Mouse (Mus musculus) heart, postnatal 0 days (tissue): ENCODE measurements around the gene Smg1. TPM values are rescaled to one million over a fixed set of nuclear protein-coding genes. Genes with fewer than 3 reads are reported as not detected.

Experiments used
- ATAC-seq: fragments of 200-750 bp; cut with Nextera tagmentation; 2 replicates; pipeline ENCODE4 v1.8.0; 2017; ENCODE audit warnings: low read depth, moderate number of reproducible peaks, moderate library complexity; ENCODE audit not compliant: insufficient read depth
- DNase-seq: peaks from one replicate; pipeline ENCODE4 v3.0.0-alpha.2; 2016; ENCODE audit warnings: low spot score
- H3K27ac ChIP-seq: fragments of 300-500 bp; sonication (generic); 2 replicates; pipeline ENCODE4 v1.5.1; 2014; ENCODE audit warnings: low read depth, mild to moderate bottlenecking
- H3K27me3 ChIP-seq: fragments of 300-500 bp; sonication (generic); 2 replicates; pipeline ENCODE4 v1.6.1; 2014; ENCODE audit warnings: low read length, mixed read lengths; ENCODE audit not compliant: control insufficient read depth, insufficient read depth
- H3K36me3 ChIP-seq: fragments of 300-500 bp; sonication (generic); replicated peaks from 2 replicates; pipeline ENCODE4 v1.6.1; 2014; ENCODE audit warnings: low read length, mixed read lengths; ENCODE audit not compliant: control insufficient read depth, insufficient read depth
- H3K4me1 ChIP-seq: fragments of 300-500 bp; sonication (generic); 2 replicates; pipeline ENCODE4 v1.6.1; 2014; ENCODE audit warnings: antibody characterized with exemption; ENCODE audit not compliant: control insufficient read depth, insufficient read depth
- H3K4me2 ChIP-seq: fragments of 300-500 bp; sonication (generic); 2 replicates; pipeline ENCODE4 v1.6.1; 2014; ENCODE audit warnings: low read depth, mild to moderate bottlenecking, low read length, moderate library complexity
- H3K4me3 ChIP-seq: fragments of 300-500 bp; sonication (generic); 2 replicates; pipeline ENCODE4 v1.5.1; 2014; ENCODE audit warnings: low read depth, low read length
- H3K9ac ChIP-seq: fragments of 300-500 bp; sonication (generic); replicated peaks from 2 replicates; pipeline ENCODE4 v1.6.1; 2014; ENCODE audit warnings: low read depth, low read length, mixed read lengths
- H3K9me3 ChIP-seq: fragments of 300-500 bp; sonication (generic); replicated peaks from 2 replicates; pipeline ENCODE4 v1.6.1; 2016; ENCODE audit warnings: low read length; ENCODE audit not compliant: control insufficient read depth
- CTCF ChIP-seq: IDR thresholded peaks from 2 replicates; pipeline ENCODE4 v1.5.1; 2016; ENCODE audit warnings: antibody characterized with exemption, control low read depth, low read depth
- EP300 ChIP-seq: IDR thresholded peaks from 2 replicates; pipeline ENCODE4 v1.6.1; 2016; ENCODE audit warnings: antibody characterized with exemption, low read depth
- WGBS: fragments of 180-500 bp; shearing (Covaris S2); extraction: QIAGEN DNeasy Blood & Tissue Kit; methylation state at CpG from one replicate; pipeline ENCODE4 v1.1.7; 2014; 5-methylcytosine and 5-hydroxymethylcytosine counted together
- polyA plus RNA-seq: library from polyadenylated mRNA; unstranded; fragments of >200 nt; fragmentation: Nextera tagmentation; extraction: Ambion mirVana; gene quantifications from 2 replicates; pipeline ENCODE4 v1.2.1, GENCODE M21; 2015
- total RNA-seq: library from RNA; depleted of rRNA; stranded (reverse); fragments of >200 nt; gene quantifications from 2 replicates; pipeline ENCODE4 v1.2.3, GENCODE M21; 2014; ENCODE audit warnings: low replicate concordance

Smg1 gene
- total and polyA plus RNA-seq, 2 experiments from 2014 or later, result 8.7 to 35.2 TPM

- Histone ChIP-seq H3K9me3 (no peaks in the 10 kb centered on the region), H3K4me3 (no peak overlapping the region), H3K36me3 (peaks cover 39% of the 10 kb centered on the region), H3K27ac (no peak overlapping the region), H3K27me3 (no peaks in the 10 kb centered on the region), H3K4me2 (no peak overlapping the region), H3K4me1 (peaks cover 17% of the 10 kb centered on the region), H3K9ac (no peak overlapping the region)
- DNase-seq (no peak), ATAC-seq (no peak)
- TF ChIP-seq EP300 (no peak), CTCF (no peak)
Observed at GRCm38 (mm10) chr7:118125736-118126135, 117.7 kb downstream of the Smg1 start.

GRCm38 (mm10) chr7:118123512-118124411 lies 119.7 kb downstream of the Smg1 start:
- ATAC-seq (no peak), DNase-seq (no peak)
- Histone ChIP-seq H3K4me1 (peaks cover 17% of the 10 kb centered on the region), H3K27me3 (no peaks in the 10 kb centered on the region), H3K4me2 (no peak overlapping the region), H3K9ac (no peak overlapping the region), H3K36me3 (peaks cover 59% of the 10 kb centered on the region), H3K27ac (no peak overlapping the region), H3K4me3 (no peak overlapping the region), H3K9me3 (no peaks in the 10 kb centered on the region)
- whole genome bisulfite sequencing, result 84% methylated on average over 4 of the region's 4 CpGs
- no peak for TF ChIP-seq CTCF
- no peak for TF ChIP-seq EP300

- Histone ChIP-seq H3K36me3 (peaks cover 68% of the 10 kb centered on the region), H3K9me3 (no peaks in the 10 kb centered on the region), H3K4me1 (0 out of 2 replicates have a peak, but pooled peaks cover 3% of the 10 kb centered on the region), H3K4me3 (no peak overlapping the region), H3K4me2 (no peak overlapping the region), H3K27ac (no peak overlapping the region), H3K9ac (no peak overlapping the region), H3K27me3 (no peaks in the 10 kb centered on the region)
- TF ChIP-seq CTCF, result no peak
- TF ChIP-seq EP300, result no peak
- DNase-seq, result no peak
- WGBS, result 97% methylated on average over 7 of the region's 7 CpGs
- no peak for ATAC-seq
Observed at GRCm38 (mm10) chr7:118122235-118122634, 121.2 kb downstream of the Smg1 start.

- H3K4me2 ChIP-seq, result no peak overlapping the region
Observed at GRCm38 (mm10) chr7:118120654-118121053, 122.8 kb downstream of the Smg1 start.

GRCm38 (mm10) chr7:118119946-118120345 lies 123.5 kb downstream of the Smg1 start:
- no peak for TF ChIP-seq CTCF
- no peaks in the 10 kb centered on the region for H3K27me3 ChIP-seq
- H3K27ac ChIP-seq, result no peak overlapping the region
- no peak overlapping the region for H3K4me3 ChIP-seq
- no peaks in the 10 kb centered on the region for H3K9me3 ChIP-seq
- H3K4me1 ChIP-seq, result peaks cover 3% of the 10 kb centered on the region; the same call in 1 of the 2 replicates
- 71% methylated on average over 5 of the region's 5 CpGs for WGBS
- ATAC-seq (no peak), DNase-seq (no peak)
- H3K9ac ChIP-seq, result no peak overlapping the region
- H3K36me3 ChIP-seq, result peaks cover 60% of the 10 kb centered on the region
- no peak overlapping the region for H3K4me2 ChIP-seq

More at GRCm38 (mm10) chr7:118120654-118121053, 122.8 kb downstream of the Smg1 start:
- Histone ChIP-seq H3K9ac (0 out of 2 replicates have a peak overlapping the region, but pooled peaks have one; percentile 13), H3K36me3 (peaks cover 61% of the 10 kb centered on the region), H3K9me3 (no peaks in the 10 kb centered on the region), H3K4me1 (no peaks in the 10 kb centered on the region), H3K27ac (no peak overlapping the region; the same call in 1 of the 2 replicates), H3K4me3 (no peak overlapping the region), H3K27me3 (no peaks in the 10 kb centered on the region)
- 59% methylated on average over 1 of the region's 1 CpGs for WGBS
- no peak for TF ChIP-seq EP300
- no peak for TF ChIP-seq CTCF
- DNase-seq, result no peak
- ATAC-seq, result no peak
